10 mouse cellular contexts compared by ENCODE assay signal in genomic region chr13:93852419-93853138, GRCm38 (mm10).
DNase-seq lines count a peak whose midpoint lies in the region; ATAC-seq lines count a peak whose summit lies in the region.
"Had no signal": no experiment of that assay in that cellular context is flagged by ENCODE, and none has a peak within 500 bp of the region (broad histone marks: within the 10 kb centered on the region; RNA-seq: fewer than 3 reads in every experiment).

No protein-coding gene starts in this region.

- H3K4me1 ChIP-seq in heart, embryonic 12.5 days (replicated peaks), result peaks cover 22% of the 10 kb centered on the region
- peaks cover 39% of the 10 kb centered on the region for H3K4me1 ChIP-seq in heart, embryonic 13.5 days
- peaks cover 34% of the 10 kb centered on the region for H3K4me1 ChIP-seq in limb, embryonic 13.5 days

- H3K4me3 ChIP-seq in heart, embryonic 12.5 days, result no peak overlapping the region
- no peak overlapping the region for H3K4me3 ChIP-seq in heart, embryonic 13.5 days
- H3K4me3 ChIP-seq in limb, embryonic 13.5 days, result no peak overlapping the region
- H3K4me3 ChIP-seq: megakaryocyte, embryonic 14.5 days had no signal

- WGBS in heart, embryonic 12.5 days, result 47% methylated on average over 14 of the region's 14 CpGs
- WGBS in heart, embryonic 13.5 days, result 43% methylated on average over 14 of the region's 14 CpGs
- WGBS in limb, embryonic 13.5 days, result 52% methylated on average over 14 of the region's 14 CpGs

- no peaks in the 10 kb centered on the region for H3K27me3 ChIP-seq in heart, embryonic 12.5 days (replicated peaks)
- H3K27me3 ChIP-seq in heart, embryonic 13.5 days (replicated peaks), result no peaks in the 10 kb centered on the region
- H3K27me3 ChIP-seq in limb, embryonic 13.5 days, result no peaks in the 10 kb centered on the region

- H3K36me3 ChIP-seq in heart, embryonic 12.5 days, result no peaks in the 10 kb centered on the region
- H3K36me3 ChIP-seq in heart, embryonic 13.5 days, result no peaks in the 10 kb centered on the region
- H3K36me3 ChIP-seq in limb, embryonic 13.5 days, result no peaks in the 10 kb centered on the region
- H3K36me3 ChIP-seq: G1E had no signal

- no peak overlapping the region for H3K9ac ChIP-seq in heart, embryonic 12.5 days
- no peak overlapping the region for H3K9ac ChIP-seq in heart, embryonic 13.5 days
- no peak overlapping the region for H3K9ac ChIP-seq in limb, embryonic 13.5 days

- peak; percentile 53 to 72 for DNase-seq in heart, adult 18-20 months
- DNase-seq in frontal cortex, adult 2 months (ENCODE audit: extremely low spot score in 1 of 2, low spot score in 1 of 2), result no peak
- no peak for DNase-seq in T-cell, adult 2 months (ENCODE audit: low spot score)
- no peak for DNase-seq in natural killer cell, adult 2 months (ENCODE audit: low spot score in 2 of 2)

- no peaks in the 10 kb centered on the region for H3K9me3 ChIP-seq in heart, embryonic 12.5 days (replicated peaks)
- H3K9me3 ChIP-seq in heart, embryonic 13.5 days, result no peaks in the 10 kb centered on the region
- no peaks in the 10 kb centered on the region for H3K9me3 ChIP-seq in limb, embryonic 13.5 days
- H3K9me3 ChIP-seq: G1E; megakaryocyte, embryonic 14.5 days had no signal

- ATAC-seq in heart, embryonic 12.5 days (ENCODE audit: insufficient number of reproducible peaks, low FRiP score), result no peak
- ATAC-seq in common myeloid progenitor, adult 5-6 weeks (replicated peaks; ENCODE audit: low read depth, poor library complexity, severe bottlenecking), result peak; percentile 15; the same call in 1 of the 2 replicates
- ATAC-seq in heart, embryonic 13.5 days (ENCODE audit: extremely low read depth, insufficient number of reproducible peaks, low FRiP score, low TSS enrichment), result no peak
- ATAC-seq in limb, embryonic 13.5 days (ENCODE audit: low FRiP score, low read depth), result peak; percentile 42; the same call in 1 of the 2 replicates

- no peak overlapping the region for H3K4me2 ChIP-seq in heart, embryonic 12.5 days
- peak overlapping the region; percentile 7 for H3K4me2 ChIP-seq in heart, embryonic 13.5 days
- H3K4me2 ChIP-seq in limb, embryonic 13.5 days (replicated peaks), result no peak overlapping the region

- no peak overlapping the region for H3K27ac ChIP-seq in heart, embryonic 12.5 days (ENCODE audit: poor library complexity, severe bottlenecking)
- H3K27ac ChIP-seq in heart, embryonic 13.5 days (replicated peaks), result peak overlapping the region; percentile 55
- H3K27ac ChIP-seq in limb, embryonic 13.5 days, result no peak overlapping the region

Comparison
In these comparisons a context has a peak if more than half of its experiments do, and no peak if none do; other contexts are left out.
1. DNase-seq: peak in heart, adult 18-20 months (2 of 2); none in frontal cortex, adult 2 months (0 of 2), T-cell, adult 2 months (single experiment) and natural killer cell, adult 2 months (0 of 2).
2. ATAC-seq: peak in common myeloid progenitor, adult 5-6 weeks (single experiment) and limb, embryonic 13.5 days (single experiment); none in heart, embryonic 12.5 days (single experiment) and heart, embryonic 13.5 days (single experiment).